Mouse (Mus musculus) kidney, postnatal 0 days (tissue): Measurements from ENCODE around the gene Olfr1394. TPM values are rescaled to one million over a fixed set of nuclear protein-coding genes. Genes with fewer than 3 reads are reported as not detected.

Experiments used
- ATAC-seq: fragments of 200-750 bp; cut with Nextera tagmentation; replicated peaks from 2 replicates; pipeline ENCODE4 v1.8.0; 2017; ENCODE audit warnings: low read depth, moderate number of reproducible peaks, moderate TSS enrichment, moderate library complexity; ENCODE audit not compliant: low FRiP score
- DNase-seq: peaks from one replicate; pipeline ENCODE4 v3.0.0-alpha.2; 2016; ENCODE audit warnings: low spot score
- H3K27ac ChIP-seq: fragments of 300-500 bp; sonication (generic); 2 replicates; pipeline ENCODE4 v1.5.1; 2014; ENCODE audit warnings: mild to moderate bottlenecking
- H3K27me3 ChIP-seq: fragments of 300-500 bp; sonication (generic); 2 replicates; pipeline ENCODE4 v1.6.1; 2014; ENCODE audit warnings: low read length, mixed read lengths; ENCODE audit not compliant: insufficient read depth
- H3K36me3 ChIP-seq: fragments of 300-500 bp; sonication (generic); 2 replicates; pipeline ENCODE4 v1.6.1; 2014; ENCODE audit warnings: low read length, mixed read lengths; ENCODE audit not compliant: insufficient read depth
- H3K4me1 ChIP-seq: fragments of 300-500 bp; sonication (generic); replicated peaks from 2 replicates; pipeline ENCODE4 v1.6.1; 2014; ENCODE audit warnings: antibody characterized with exemption, low read length, mixed read lengths; ENCODE audit not compliant: insufficient read depth
- H3K4me2 ChIP-seq: fragments of 300-500 bp; sonication (generic); 2 replicates; pipeline ENCODE4 v1.6.1; 2014; ENCODE audit warnings: mild to moderate bottlenecking, low read length, moderate library complexity, mixed read lengths
- H3K4me3 ChIP-seq: fragments of 300-500 bp; sonication (generic); replicated peaks from 2 replicates; pipeline ENCODE4 v1.5.1; 2014; ENCODE audit warnings: low read depth, low read length
- H3K9ac ChIP-seq: fragments of 300-500 bp; sonication (generic); 2 replicates; pipeline ENCODE4 v1.6.1; 2014; ENCODE audit warnings: low read depth, low read length
- H3K9me3 ChIP-seq: fragments of 300-500 bp; sonication (generic); replicated peaks from 2 replicates; pipeline ENCODE4 v1.6.1; 2016; ENCODE audit warnings: low read length, inconsistent platforms, mixed read lengths
- CTCF ChIP-seq: IDR thresholded peaks from 2 replicates; pipeline ENCODE4 v1.5.1; 2016; ENCODE audit warnings: antibody characterized with exemption, low read depth, mild to moderate bottlenecking, moderate library complexity
- WGBS: fragments of 180-500 bp; shearing (Covaris S2); extraction: QIAGEN DNeasy Blood & Tissue Kit; methylation state at CpG from one replicate; pipeline ENCODE4 v1.1.7; 2014; 5-methylcytosine and 5-hydroxymethylcytosine counted together
- polyA plus RNA-seq: library from polyadenylated mRNA; unstranded; fragments of >200 nt; fragmentation: Nextera tagmentation; extraction: Ambion mirVana; gene quantifications from 2 replicates; pipeline ENCODE4 v1.2.1, GENCODE M21; 2015

Olfr1394 gene
- polyA plus RNA-seq, 1 experiment from 2014 or later = not detected

- Histone ChIP-seq H3K27me3 (no peaks in the 10 kb centered on the region), H3K9me3 (no peaks in the 10 kb centered on the region), H3K4me3 (no peak overlapping the region), H3K9ac (no peak overlapping the region), H3K36me3 (0 out of 2 replicates have a peak, but pooled peaks cover 4% of the 10 kb centered on the region), H3K27ac (no peak overlapping the region), H3K4me2 (no peak overlapping the region), H3K4me1 (peaks cover 13% of the 10 kb centered on the region)
- no peak for TF ChIP-seq CTCF
- WGBS = 93% methylated on average over 1 of the region's 1 CpGs
- ATAC-seq (no peak), DNase-seq (no peak)
Observed at GRCm38 (mm10) chr11:49207495-49207894, 53.3 kb downstream of the Olfr1394 start.

Other genes starting within 250 kb of the Olfr1394 start
- 5.0 and 5.7 TPM in 2 replicates for gene Psme2b, start 208.2 kb upstream of the Olfr1394 start, polyA plus RNA-seq
- gene Olfr56, start 175.5 kb upstream of the Olfr1394 start, polyA plus RNA-seq = 0.09 TPM in 2 replicates
- gene 9930111J21Rik1, start 175.0 kb upstream of the Olfr1394 start, polyA plus RNA-seq = 0.50 and 0.92 TPM in 2 replicates
- gene Gm12185, start 162.2 kb upstream of the Olfr1394 start, polyA plus RNA-seq = not detected in 2 replicates
- 4.9 and 5.5 TPM in 2 replicates for gene Tgtp1, start 160.2 kb upstream of the Olfr1394 start, polyA plus RNA-seq
- gene 9930111J21Rik2, start 103.1 kb upstream of the Olfr1394 start, polyA plus RNA-seq = 0.68 TPM in 2 replicates
- gene Tgtp2, start 90.2 kb upstream of the Olfr1394 start, polyA plus RNA-seq = 1.6 and 2.2 TPM in 2 replicates
- 4.3 and 6.2 TPM in 2 replicates for gene Ifi47, start 77.8 kb upstream of the Olfr1394 start, polyA plus RNA-seq
- 0.05 TPM in 1 of 2 replicates, not detected in the other for gene Olfr1396, start 39.5 kb upstream of the Olfr1394 start, polyA plus RNA-seq
- not detected in 2 replicates for gene Olfr1395, start 12.1 kb upstream of the Olfr1394 start, polyA plus RNA-seq
- 2.2 and 2.5 TPM in 2 replicates for gene Btnl9, start 32.8 kb downstream of the Olfr1394 start, polyA plus RNA-seq
- 29.4 and 29.8 TPM in 2 replicates for gene Zfp62, start 48.9 kb downstream of the Olfr1394 start, polyA plus RNA-seq
- gene Mgat1, start 89.8 kb downstream of the Olfr1394 start, polyA plus RNA-seq = 75.2 and 82.7 TPM in 2 replicates
- gene Olfr1393, start 123.9 kb downstream of the Olfr1394 start, polyA plus RNA-seq = 0.13 and 0.14 TPM in 2 replicates
- gene Olfr1392, start 130.9 kb downstream of the Olfr1394 start, polyA plus RNA-seq = 0.06 and 0.07 TPM in 2 replicates
- not detected in 2 replicates for gene Olfr10, start 150.4 kb downstream of the Olfr1394 start, polyA plus RNA-seq
- not detected in 2 replicates for gene Olfr1391, start 168.4 kb downstream of the Olfr1394 start, polyA plus RNA-seq
- not detected in 2 replicates for gene Olfr1390, start 180.8 kb downstream of the Olfr1394 start, polyA plus RNA-seq